Mouse (Mus musculus) ovary, adult 18-20 months (tissue): ENCODE results near the gene Rpl29.

ENCODE experiments used
- DNase-seq: peaks from one replicate; pipeline ENCODE4 v3.0.0; 2022; ENCODE audit warnings: low spot score, mixed read lengths

The Rpl29 gene

DNA sequence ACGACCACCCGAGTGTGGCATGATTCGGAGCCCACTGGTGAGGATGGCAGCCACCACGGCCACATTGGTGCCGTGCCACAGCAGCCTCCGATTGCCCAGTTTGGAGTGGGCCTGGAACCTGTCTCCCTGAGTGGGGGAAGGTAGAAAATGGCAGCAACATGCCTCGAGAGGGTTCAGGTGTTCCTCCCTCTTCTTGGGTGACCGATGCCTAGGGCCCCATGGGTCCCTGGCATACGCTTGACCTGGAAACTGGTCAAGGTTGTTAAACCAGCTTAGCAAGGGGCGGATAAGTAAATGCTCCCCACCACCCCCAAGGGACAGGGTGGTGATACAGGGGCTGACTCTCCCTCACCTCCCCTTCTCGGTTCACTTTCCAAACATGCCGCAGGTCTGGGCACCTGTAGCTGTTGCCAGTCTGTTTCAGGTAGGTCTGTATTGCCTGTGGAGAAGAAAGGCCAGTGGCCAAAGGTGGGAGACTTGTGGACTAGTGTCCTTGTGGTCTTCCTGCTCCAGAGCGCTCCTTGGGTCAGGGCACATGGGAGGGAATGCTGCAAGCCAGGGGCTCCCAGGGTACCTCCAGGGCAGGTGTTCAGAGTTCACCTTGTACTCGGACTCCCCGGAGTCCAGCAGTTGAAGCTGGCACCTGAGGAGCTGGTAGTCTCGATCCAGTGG, 44.0 kb downstream of the Rpl29 start:
- no peak for DNase-seq

DNA sequence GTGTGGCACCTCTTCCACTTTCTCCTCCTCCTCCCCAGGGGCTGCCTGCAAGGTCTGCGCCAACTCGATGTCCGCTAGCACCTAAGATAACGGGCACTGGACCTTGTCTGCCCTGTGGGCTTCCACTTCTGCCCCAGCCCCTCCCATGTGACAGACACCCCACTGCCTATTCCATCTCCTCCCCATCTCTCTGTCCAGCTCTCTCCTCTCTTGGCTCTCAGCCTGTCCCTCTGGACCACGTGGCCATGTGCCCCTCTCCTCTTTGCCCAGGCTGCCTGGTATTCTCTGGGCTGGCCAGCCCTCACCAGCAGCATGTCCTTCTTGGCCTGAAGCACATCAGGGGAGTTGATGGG, 44.5 kb downstream of the Rpl29 start:
- no peak for DNase-seq

DNA sequence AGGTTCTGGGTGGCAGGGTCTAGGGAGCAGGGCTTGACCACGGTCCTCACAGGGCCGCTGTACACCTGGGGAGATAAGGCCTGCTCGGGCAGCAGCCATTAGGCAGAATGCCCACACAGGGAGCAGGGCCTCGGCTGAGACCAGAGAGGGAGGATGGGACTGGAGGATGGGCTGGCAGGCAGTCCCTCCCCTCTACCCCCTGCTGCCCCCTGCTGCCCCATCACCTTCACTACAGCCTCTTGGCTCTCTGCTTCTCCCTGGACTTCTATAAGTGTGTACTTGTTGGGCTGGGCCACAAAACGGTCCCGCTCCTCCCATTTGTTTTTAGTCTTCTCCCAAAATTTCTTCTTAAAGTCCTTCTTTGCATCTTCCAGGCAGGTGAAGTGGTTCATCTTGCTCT, 45.2 kb downstream of the Rpl29 start:
- DNase-seq: peak; percentile 59

- DNase-seq: no peak
These were observed 45.8 kb downstream of the Rpl29 start for GRCm38 (mm10) chr9:106475046-106475445.

DNA sequence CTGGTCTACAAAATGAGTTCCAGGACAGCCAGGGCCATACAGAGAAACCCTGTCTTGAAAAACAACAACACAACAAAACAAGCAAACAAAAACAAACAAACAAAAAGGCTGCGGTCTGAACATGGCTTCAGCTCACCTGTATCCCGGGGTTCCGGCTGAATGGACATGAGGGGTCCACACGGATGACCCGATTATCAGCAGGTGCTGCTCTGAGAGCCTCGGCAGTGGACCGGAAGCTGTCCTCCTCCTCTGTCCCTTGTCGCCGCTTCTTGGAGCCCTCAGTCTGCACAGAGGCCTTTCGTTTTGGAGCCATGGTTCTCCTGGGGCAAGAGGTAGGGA, 46.4 kb downstream of the Rpl29 start, which contains the start of gene Rrp9:
Gene Rrp9, plus strand, starts transcription at position 301 of the 339 bp plus-strand sequence.
- no peak for DNase-seq

DNA sequence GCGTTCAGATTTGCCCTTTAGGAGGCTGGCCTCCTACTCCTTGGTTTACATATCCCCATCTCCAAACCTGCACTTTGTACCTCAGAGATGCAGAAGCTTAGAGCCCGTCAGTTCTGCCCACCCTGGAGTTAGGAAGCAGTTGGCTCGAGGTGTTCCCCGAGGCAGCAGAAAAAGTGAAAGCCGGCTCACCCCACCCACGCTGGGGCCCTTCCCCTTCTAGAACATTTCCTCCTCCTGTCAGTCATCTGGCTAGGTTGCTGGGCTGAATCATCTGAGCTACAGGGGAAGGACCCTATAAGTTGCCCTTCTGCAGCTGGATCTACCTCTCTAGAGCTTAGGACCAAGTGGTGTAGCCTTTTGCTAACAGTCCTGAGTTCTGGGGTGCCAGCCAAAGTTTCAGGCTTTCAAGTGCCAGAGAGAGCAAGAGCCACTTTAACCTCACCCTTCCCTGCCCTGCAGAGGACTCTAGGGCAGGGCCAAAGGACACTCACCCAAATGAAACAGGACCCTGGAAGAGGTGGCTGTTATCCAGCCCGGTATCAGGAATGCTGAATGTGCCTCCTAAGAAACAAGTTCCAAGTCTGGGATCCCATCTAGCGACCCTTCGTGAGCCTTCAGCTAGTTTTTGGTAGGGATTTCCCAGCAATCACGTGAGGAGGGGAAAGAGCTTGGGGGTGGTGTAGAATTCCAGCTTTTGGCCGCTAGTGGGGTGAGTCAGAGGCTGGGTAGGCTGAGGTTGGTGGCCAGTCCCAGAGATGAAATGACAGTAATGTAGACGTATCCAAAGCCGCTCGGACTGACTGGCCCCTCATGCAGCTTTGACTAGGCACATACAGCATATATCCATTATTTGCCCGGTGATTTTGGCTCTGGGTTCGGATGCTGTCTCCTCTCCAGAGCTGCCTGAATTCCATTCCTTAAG, 47.0 kb downstream of the Rpl29 start:
- peak; percentile 43 for DNase-seq

GRCm38 (mm10) chr9:106476924-106477484, 47.8 kb downstream of the Rpl29 start, which contains the start of gene Parp3:
Gene Parp3, minus strand, starts transcription at chr9:106476949.
- DNase-seq: peak; percentile 100

- DNase-seq: no peak
These were observed 48.4 kb downstream of the Rpl29 start for GRCm38 (mm10) chr9:106477649-106478048.

GRCm38 (mm10) chr9:106478101-106478500, 48.8 kb downstream of the Rpl29 start:
- DNase-seq: no peak

- DNase-seq: no peak
These were observed 51.3 kb downstream of the Rpl29 start for GRCm38 (mm10) chr9:106480541-106480940.

GRCm38 (mm10) chr9:106481075-106481474, 51.8 kb downstream of the Rpl29 start:
- no peak for DNase-seq
